Mouse (Mus musculus) intestine, embryonic 15.5 days (tissue): ENCODE data around the gene Map3k7cl. TPM values are rescaled to one million over a fixed set of nuclear protein-coding genes. Genes with fewer than 3 reads are reported as not detected.

Experiments
- ATAC-seq: fragments of 200-750 bp; cut with Nextera tagmentation; 2 replicates; pipeline ENCODE4 v1.8.0; 2017; ENCODE audit warnings: moderate TSS enrichment, moderate library complexity
- H3K27ac ChIP-seq: fragments of 300-500 bp; sonication (generic); 2 replicates; pipeline ENCODE4 v1.5.1; 2015; ENCODE audit warnings: mild to moderate bottlenecking, inconsistent platforms
- H3K27me3 ChIP-seq: fragments of 300-500 bp; sonication (generic); replicated peaks from 2 replicates; pipeline ENCODE4 v1.6.1; 2015; ENCODE audit warnings: inconsistent platforms
- H3K36me3 ChIP-seq: fragments of 300-500 bp; sonication (generic); 2 replicates; pipeline ENCODE4 v1.6.1; 2015; ENCODE audit warnings: inconsistent platforms
- H3K4me1 ChIP-seq: fragments of 300-500 bp; sonication (generic); replicated peaks from 2 replicates; pipeline ENCODE4 v1.6.1; 2015; ENCODE audit warnings: inconsistent platforms
- H3K4me2 ChIP-seq: fragments of 300-500 bp; sonication (generic); replicated peaks from 2 replicates; pipeline ENCODE4 v1.6.1; 2015; ENCODE audit warnings: mild to moderate bottlenecking, inconsistent platforms
- H3K4me3 ChIP-seq: fragments of 300-500 bp; sonication (generic); replicated peaks from 2 replicates; pipeline ENCODE4 v1.5.1; 2015; ENCODE audit warnings: inconsistent platforms
- H3K9ac ChIP-seq: fragments of 300-500 bp; sonication (generic); 2 replicates; pipeline ENCODE4 v1.6.1; 2015; ENCODE audit warnings: inconsistent platforms
- H3K9me3 ChIP-seq: fragments of 300-500 bp; sonication (generic); 2 replicates; pipeline ENCODE4 v1.6.1; 2016; ENCODE audit warnings: inconsistent platforms
- WGBS: fragments of 180-500 bp; shearing (Covaris S2); methylation state at CpG from one replicate; pipeline ENCODE4 v1.1.7; 2015; 5-methylcytosine and 5-hydroxymethylcytosine counted together
- polyA plus RNA-seq: library from polyadenylated mRNA; unstranded; fragments of >200 nt; fragmentation: Nextera tagmentation; extraction: Ambion mirVana; gene quantifications from 2 replicates; pipeline ENCODE4 v1.2.1, GENCODE M21; 2015

Gene Map3k7cl
- polyA plus RNA-seq, 1 experiment from 2014 or later: 0.53 TPM

DNA sequence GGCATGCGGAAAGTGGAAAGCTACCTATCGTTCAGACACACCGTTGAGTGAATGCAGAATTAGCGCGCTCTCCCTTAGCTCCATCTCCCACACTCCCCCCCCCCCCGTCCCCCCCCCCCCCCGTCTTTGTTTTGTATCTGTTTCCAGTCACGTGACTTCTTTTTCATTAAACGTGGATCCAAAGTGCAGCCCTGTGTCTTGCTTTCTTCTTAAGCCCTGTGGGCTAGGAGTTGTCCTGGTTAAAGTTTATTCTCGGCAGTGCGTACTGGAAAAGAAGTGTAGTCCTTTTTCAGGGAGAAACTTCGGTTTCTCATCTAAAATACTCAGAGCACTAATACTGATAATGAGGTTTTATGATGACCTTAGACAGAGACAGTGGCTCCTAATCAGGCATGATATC, 42.0 kb downstream of the Map3k7cl start:
- Histone ChIP-seq H3K27ac (no peak overlapping the region), H3K4me2 (no peak overlapping the region), H3K9me3 (0 out of 2 replicates have a peak, but pooled peaks cover 2% of the 10 kb centered on the region), H3K4me3 (no peak overlapping the region), H3K9ac (no peak overlapping the region), H3K27me3 (no peaks in the 10 kb centered on the region), H3K36me3 (no peaks in the 10 kb centered on the region), H3K4me1 (peaks cover 14% of the 10 kb centered on the region)
- no peak for ATAC-seq
- 80% methylated on average over 10 of the region's 12 CpGs for WGBS

DNA sequence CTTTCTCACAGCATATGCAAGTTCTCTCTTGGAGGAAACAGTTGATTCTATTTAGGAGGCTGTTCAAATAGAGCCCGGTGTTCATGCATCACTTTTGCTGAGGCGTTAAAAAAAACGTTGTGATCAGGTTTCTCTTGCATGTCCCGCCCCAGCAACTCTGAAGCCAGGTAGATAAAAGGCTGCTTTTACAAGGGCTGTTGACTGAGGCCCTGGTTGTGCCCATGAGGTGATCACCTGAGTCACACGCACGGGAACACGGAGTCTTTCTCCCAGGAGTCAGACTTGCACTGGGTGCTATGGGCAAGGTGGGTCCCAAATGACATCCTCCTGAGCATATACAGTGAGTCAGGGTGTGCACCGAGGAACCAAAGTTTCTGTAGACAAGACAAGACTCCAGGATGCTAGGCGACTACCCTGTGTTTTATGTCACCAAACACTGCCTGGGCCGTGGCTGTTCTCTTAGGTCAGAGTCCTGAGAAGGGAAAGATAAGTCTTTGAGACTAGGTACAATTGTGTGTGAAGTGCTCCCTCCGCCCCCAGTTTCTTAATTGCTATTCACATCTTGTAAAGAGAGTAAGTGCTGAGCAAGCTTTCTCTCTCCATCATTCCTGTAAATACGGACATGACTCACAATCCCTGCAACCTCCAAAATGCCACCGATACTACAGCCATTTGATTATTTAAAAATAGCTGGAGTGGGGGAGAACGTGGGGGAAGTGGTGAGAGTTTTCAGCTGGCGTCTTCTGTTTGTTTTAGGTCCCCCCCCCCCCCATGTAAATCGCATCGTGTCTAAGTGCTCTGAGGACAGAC, 49.8 kb downstream of the Map3k7cl start:
- no peak overlapping the region for H3K9ac ChIP-seq
- peak overlapping the region; percentile 26 for H3K4me2 ChIP-seq
- H3K4me1 ChIP-seq: peaks cover 15% of the 10 kb centered on the region
- 37% methylated on average over 17 of the region's 17 CpGs for WGBS
- H3K36me3 ChIP-seq: no peaks in the 10 kb centered on the region
- no peaks in the 10 kb centered on the region for H3K9me3 ChIP-seq
- H3K4me3 ChIP-seq: no peak overlapping the region
- ATAC-seq: peak; percentile 91
- peak overlapping the region; percentile 78 for H3K27ac ChIP-seq
- H3K27me3 ChIP-seq: no peaks in the 10 kb centered on the region

DNA sequence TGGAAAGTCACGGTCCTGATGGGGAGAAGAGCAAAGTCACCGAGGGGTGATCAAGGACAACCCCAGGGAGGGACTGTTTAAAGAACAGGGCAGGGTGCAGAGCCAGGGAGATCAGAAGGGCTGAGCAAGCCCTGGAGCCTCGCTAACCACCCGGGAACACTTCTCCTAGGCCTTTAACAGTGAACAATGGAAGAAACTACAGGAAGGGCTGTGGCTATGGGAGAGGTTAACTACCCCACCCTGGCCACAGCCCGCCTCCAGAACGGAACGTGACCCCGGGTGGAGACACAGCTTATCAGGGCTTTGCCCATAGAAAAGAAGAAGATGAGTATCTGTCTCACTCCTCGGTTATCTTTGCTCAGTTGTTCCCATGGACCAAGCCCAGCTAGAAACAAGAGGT, 50.9 kb downstream of the Map3k7cl start:
- Histone ChIP-seq H3K4me1 (peaks cover 8% of the 10 kb centered on the region), H3K9ac (no peak overlapping the region), H3K4me2 (no peak overlapping the region), H3K9me3 (no peaks in the 10 kb centered on the region), H3K36me3 (no peaks in the 10 kb centered on the region), H3K4me3 (no peak overlapping the region), H3K27me3 (no peaks in the 10 kb centered on the region), H3K27ac (no peak overlapping the region)
- peak; percentile 18; the same call in 1 of the 2 replicates for ATAC-seq
- 52% methylated on average over 9 of the region's 9 CpGs for WGBS

DNA sequence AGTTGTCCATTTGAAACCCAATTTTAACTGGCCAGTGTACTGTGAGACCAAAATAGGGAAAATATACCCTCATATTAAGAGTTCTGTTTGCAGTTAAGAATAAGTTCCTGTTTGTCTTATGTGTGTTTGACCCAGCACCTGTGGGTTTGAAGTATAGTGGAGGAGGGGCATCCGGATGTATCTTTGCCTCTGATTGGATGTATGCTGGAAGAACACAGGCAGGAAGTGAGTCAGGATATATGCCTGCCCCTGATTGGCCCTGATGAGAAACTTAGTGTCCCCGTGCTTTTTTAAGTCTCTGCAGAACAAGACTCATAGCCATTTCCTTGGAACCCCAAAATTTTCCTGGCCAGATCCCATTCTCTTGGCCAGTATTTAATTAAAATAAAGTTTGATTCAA, 51.8 kb downstream of the Map3k7cl start:
- no peaks in the 10 kb centered on the region for H3K27me3 ChIP-seq
- 84% methylated on average over 2 of the region's 2 CpGs for WGBS

DNA sequence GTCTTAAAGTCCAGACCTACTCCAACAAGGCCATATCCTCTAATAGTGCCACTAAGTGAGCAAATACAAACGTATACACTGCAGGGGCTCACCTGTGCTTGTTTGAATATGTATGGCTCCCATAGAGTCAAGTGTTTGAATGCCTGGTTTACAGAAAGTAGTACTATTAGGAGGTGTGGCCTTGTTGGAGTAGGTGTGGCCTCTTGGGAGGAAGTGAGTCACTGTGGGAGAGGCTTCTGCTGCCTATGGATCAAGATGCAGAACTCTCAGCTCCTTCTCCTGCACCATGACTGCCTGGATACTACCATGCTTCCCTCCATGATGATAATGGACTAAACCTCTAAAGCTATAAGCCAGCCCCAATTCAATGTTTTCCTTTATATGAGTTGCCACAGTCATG, 54.3 kb downstream of the Map3k7cl start:
- Histone ChIP-seq H3K4me3 (no peak overlapping the region), H3K27ac (no peak overlapping the region), H3K36me3 (no peaks in the 10 kb centered on the region), H3K9ac (no peak overlapping the region), H3K4me1 (peaks cover 8% of the 10 kb centered on the region), H3K9me3 (no peaks in the 10 kb centered on the region), H3K27me3 (no peaks in the 10 kb centered on the region), H3K4me2 (no peak overlapping the region)
- ATAC-seq: no peak
- 81% methylated on average over 1 of the region's 1 CpGs for WGBS

More for the DNA sequence above, 51.8 kb downstream of the Map3k7cl start:
- Histone ChIP-seq H3K9ac (no peak overlapping the region), H3K9me3 (no peaks in the 10 kb centered on the region), H3K4me3 (no peak overlapping the region), H3K4me2 (no peak overlapping the region), H3K27ac (no peak overlapping the region), H3K4me1 (peaks cover 8% of the 10 kb centered on the region; the same call in 1 of the 2 replicates), H3K36me3 (no peaks in the 10 kb centered on the region)
- no peak for ATAC-seq

DNA sequence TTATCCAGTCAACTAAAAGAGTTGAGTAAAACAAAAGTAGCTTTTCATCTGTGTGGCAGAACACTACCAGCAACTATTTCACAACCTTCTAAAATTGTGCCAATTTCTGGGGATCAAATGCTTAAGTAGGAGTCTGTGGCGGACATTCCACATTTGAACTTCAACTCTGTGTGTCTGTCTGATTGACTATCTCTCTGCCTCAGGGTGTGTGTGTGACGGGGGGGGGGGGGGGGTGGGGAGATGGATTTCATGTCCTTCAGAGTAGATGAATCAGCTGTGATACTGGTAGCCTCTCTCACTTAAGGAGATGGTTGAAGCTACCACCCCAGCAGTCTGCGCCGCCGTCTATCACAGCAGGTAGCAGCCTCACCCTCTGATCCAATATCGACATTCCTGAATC, 54.8 kb downstream of the Map3k7cl start:
- no peak overlapping the region for H3K4me2 ChIP-seq
- no peak for ATAC-seq
- H3K27ac ChIP-seq: no peak overlapping the region
- H3K9me3 ChIP-seq: no peaks in the 10 kb centered on the region
- no peak overlapping the region for H3K4me3 ChIP-seq
- H3K36me3 ChIP-seq: no peaks in the 10 kb centered on the region
- WGBS: 89% methylated on average over 6 of the region's 6 CpGs
- H3K4me1 ChIP-seq: peaks cover 8% of the 10 kb centered on the region
- no peak overlapping the region for H3K9ac ChIP-seq
- no peaks in the 10 kb centered on the region for H3K27me3 ChIP-seq

DNA sequence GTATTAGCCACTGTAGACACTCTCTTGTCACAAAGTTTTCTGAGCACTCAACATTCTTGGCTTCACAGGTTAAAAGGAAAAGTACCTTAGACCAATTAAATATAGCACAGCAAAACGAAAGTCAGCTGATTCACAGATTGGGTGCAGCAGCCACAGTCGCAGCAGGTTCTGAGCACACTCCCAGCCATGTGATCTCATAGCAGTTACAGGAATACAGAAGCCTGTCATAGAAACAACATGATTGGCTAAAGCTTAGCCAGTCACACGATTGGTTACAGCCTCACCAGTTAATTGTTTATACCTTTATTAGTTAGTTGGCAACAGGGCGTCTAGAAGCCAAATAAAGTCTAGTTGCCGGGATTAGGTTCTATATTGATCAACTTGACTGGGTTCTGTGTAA, 57.0 kb downstream of the Map3k7cl start:
- WGBS: 83% methylated on average over 5 of the region's 5 CpGs
- Histone ChIP-seq H3K27ac (no peak overlapping the region), H3K4me2 (no peak overlapping the region), H3K4me1 (no peaks in the 10 kb centered on the region; the same call in 1 of the 2 replicates), H3K36me3 (no peaks in the 10 kb centered on the region), H3K4me3 (no peak overlapping the region), H3K9ac (no peak overlapping the region), H3K9me3 (no peaks in the 10 kb centered on the region), H3K27me3 (no peaks in the 10 kb centered on the region)
- no peak for ATAC-seq

DNA sequence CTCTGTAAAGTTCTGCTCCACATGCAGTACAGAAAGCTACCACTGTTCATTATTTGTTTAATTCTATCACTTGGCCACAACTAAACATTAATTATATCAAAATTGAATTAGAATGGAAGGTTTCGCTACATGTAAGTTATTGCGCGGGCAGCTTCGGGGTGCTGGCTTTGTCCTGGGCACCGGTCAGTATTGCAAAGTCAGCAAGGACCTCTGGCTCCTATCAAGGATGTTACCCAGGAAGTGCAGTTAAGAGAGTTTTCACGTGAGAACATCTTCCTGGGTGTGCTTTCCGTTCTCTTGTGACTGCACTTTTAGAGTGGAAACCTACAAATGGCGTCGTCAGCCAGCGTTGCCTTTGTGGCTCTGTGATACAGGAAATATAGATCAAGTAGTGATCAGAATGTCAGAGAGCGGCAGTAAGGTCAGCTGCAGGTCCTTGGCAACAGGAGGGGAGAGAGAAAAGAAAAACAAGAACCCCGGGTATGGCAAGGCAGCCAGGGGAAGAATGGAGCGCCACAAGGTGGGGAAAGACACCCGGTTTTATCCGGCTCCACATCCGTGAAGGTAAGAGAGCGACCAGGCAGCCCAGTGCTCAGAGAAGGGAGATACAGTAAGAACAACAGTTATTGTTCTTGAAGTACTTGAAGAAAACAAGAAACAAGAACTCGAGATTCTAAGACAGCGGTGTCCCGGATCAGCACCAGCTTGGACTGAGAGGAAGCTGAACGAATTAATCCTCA, 57.6 kb downstream of the Map3k7cl start:
- ATAC-seq: no peak
- no peaks in the 10 kb centered on the region for H3K27me3 ChIP-seq
- 73% methylated on average over 21 of the region's 21 CpGs for WGBS

DNA sequence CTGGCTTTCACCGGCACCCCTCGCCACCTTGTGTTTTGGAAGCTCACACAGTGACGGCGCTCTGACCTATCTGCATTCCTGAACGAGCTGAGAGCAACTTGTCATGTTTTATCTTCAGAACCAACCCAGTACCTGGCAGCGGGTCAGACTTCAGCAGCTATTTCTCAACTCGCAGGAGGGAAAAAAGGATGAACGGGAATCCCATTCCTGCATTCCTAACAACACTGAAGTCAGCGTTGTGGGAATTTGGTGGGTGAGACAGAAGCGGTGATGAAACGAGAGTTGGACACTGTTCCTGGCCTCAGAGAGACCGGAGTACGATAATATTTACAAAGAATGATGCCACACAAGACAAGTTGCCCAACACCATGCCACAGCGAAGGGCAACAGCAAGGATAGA, 58.3 kb downstream of the Map3k7cl start:
- Histone ChIP-seq H3K4me2 (no peak overlapping the region), H3K9me3 (no peaks in the 10 kb centered on the region), H3K27me3 (no peaks in the 10 kb centered on the region), H3K4me3 (no peak overlapping the region), H3K36me3 (no peaks in the 10 kb centered on the region), H3K4me1 (no peaks in the 10 kb centered on the region; the same call in 1 of the 2 replicates), H3K27ac (no peak overlapping the region), H3K9ac (no peak overlapping the region)
- WGBS: 64% methylated on average over 14 of the region's 14 CpGs
- no peak for ATAC-seq

More for the DNA sequence above, 57.6 kb downstream of the Map3k7cl start:
- H3K27ac ChIP-seq: no peak overlapping the region
- no peaks in the 10 kb centered on the region; the same call in 1 of the 2 replicates for H3K4me1 ChIP-seq
- H3K36me3 ChIP-seq: no peaks in the 10 kb centered on the region
- no peak overlapping the region for H3K4me3 ChIP-seq
- no peaks in the 10 kb centered on the region for H3K9me3 ChIP-seq
- H3K4me2 ChIP-seq: no peak overlapping the region
- no peak overlapping the region for H3K9ac ChIP-seq

DNA sequence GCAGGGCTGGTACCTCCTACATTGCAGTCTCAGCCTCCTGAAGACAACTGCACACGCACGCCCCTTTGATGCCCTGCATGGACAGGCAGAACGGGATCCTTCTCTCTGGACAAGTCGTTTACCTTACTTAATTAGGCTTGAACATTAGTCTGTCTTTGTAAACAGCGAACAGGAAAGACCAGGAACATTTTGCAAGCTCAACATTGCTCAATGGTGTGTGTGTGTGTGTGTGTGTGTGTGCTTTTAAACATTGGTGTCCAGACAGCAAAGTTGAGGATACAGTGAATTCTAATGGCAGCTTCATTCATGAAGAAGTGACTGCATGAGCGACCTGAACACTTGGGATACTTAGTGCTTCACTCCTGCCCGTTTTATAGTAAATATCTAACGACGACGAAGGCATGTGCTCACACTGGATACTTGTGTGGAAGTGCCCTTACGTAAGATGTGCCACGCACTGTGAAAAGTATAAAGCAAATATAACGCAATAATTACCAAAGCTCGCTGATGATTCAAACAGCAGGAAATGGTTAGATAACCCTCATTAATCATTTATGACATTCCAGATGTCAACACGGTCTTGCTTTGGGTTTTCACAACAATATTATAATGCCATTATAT, 59.2 kb downstream of the Map3k7cl start:
- Histone ChIP-seq H3K27me3 (no peaks in the 10 kb centered on the region), H3K4me3 (no peak overlapping the region), H3K9ac (no peak overlapping the region), H3K36me3 (no peaks in the 10 kb centered on the region), H3K27ac (no peak overlapping the region), H3K9me3 (no peaks in the 10 kb centered on the region), H3K4me2 (no peak overlapping the region), H3K4me1 (no peaks in the 10 kb centered on the region; the same call in 1 of the 2 replicates)
- WGBS: 59% methylated on average over 15 of the region's 15 CpGs
- peak; percentile 31; the same call in 1 of the 2 replicates for ATAC-seq

DNA sequence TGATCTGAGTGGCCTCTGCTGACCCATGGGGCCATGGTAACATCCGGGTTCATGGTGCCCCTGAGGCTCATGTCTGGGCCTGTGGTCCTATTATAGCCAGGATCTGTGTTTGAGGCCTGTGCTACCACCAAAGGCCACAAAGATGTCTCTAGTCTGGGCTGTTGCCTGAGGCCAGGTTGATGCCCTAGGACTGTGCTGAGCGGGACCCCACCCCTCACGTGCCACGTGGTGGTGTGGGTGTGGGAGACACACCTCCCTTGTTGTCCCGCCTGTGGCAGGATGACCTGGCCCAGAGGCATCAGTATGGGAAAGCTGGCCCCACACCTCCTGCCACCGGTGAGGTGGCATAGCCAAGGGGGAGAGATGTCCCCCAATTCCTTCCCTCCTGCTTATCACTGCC, 64.2 kb downstream of the Map3k7cl start:
- no peaks in the 10 kb centered on the region for H3K9me3 ChIP-seq
- H3K4me3 ChIP-seq: no peak overlapping the region
- H3K4me1 ChIP-seq: no peaks in the 10 kb centered on the region; the same call in 1 of the 2 replicates
- H3K27ac ChIP-seq: no peak overlapping the region
- WGBS: 79% methylated on average over 6 of the region's 6 CpGs
- H3K4me2 ChIP-seq: no peak overlapping the region
- 0 out of 2 replicates have a peak, but pooled peaks have one; percentile 15 for ATAC-seq
- H3K27me3 ChIP-seq: no peaks in the 10 kb centered on the region
- no peak overlapping the region for H3K9ac ChIP-seq
- H3K36me3 ChIP-seq: no peaks in the 10 kb centered on the region

DNA sequence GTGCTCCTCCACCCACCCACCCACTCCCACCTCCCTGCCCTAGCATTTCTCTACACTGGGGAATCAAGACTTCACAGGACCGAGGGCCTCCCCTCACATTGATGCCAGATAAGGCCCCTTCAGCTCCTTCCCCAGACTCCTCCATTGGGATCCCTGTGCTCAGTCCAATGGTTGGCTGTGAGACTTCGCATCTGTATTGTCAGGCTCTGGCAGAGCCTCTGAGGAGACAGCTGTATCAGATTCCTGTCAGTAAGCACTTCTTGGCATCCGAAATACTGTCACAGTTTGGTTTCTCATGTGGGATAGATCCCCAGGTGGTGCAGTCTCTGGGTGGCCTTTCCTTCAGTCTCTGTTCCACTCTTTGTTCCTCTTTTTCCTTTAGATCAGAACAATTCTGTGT, 68.1 kb downstream of the Map3k7cl start:
- H3K4me2 ChIP-seq: no peak overlapping the region
- no peak overlapping the region for H3K9ac ChIP-seq
- WGBS: 83% methylated on average over 3 of the region's 3 CpGs
- no peaks in the 10 kb centered on the region for H3K36me3 ChIP-seq
- no peaks in the 10 kb centered on the region for H3K27me3 ChIP-seq
- no peak for ATAC-seq
- no peak overlapping the region for H3K4me3 ChIP-seq
- H3K4me1 ChIP-seq: no peaks in the 10 kb centered on the region
- no peak overlapping the region for H3K27ac ChIP-seq
- H3K9me3 ChIP-seq: no peaks in the 10 kb centered on the region
